Mouse (Mus musculus): ENCODE data around the gene Olfr155.

The Olfr155 gene
- long read RNA-seq, experiment 1 = 0 reads
- long read RNA-seq, experiment 2 = 0 reads

DNA sequence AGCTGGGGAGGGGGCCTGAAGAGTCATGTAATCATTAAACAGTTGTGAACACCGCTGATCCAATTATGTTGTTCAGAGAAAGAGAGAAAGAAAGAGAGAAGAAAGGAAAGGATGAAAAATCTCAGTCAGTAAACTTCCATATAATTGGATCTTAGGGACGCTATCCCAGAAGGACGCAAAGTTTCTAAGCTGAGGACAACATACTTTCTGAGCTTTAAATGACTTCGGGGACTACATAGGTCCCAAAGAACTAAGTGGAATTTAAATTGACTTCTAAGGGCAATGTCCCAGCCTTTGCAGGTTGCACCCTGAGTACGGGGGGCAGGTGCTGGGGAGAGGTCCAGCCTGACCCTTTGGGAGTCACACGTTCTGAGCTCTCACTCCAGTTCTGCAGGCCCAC lies at the start of gene Olfr155:
Gene Olfr155 (plus strand): TSS at position 301 of the 400 bp plus-strand sequence.
- intact Hi-C loops (cut with DNase I) = no loop called here

DNA sequence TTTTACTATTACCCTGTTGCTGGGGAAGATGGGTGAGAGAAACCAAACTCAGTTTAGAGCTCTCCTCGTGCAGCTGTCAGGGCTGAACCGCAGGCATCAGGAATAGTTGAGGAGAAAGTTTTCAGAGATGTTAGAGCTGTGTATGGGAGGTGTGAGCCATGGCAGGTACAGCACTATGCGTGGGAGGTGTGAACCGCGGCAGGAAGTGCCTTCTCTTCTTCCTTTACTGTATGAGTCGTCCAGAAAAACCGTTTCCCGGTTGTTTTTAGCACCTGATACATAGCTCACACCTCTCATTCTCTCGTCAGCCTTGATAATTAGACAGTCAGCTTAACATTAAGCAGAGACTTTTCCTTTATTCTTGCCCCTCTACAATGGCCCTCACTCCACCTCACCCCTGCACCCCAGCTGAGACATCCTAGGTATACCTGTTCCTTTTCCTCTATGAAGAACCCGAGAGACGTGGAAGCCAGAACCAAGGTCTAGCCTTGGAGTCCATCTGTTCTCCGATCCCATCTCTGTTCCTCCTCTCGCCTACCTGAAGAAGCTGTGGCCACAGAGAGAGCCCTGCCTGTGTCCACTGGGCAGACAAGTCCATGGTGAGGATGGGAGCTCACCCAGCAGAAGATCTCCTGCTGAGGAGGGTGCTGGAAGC lies 28.3 kb upstream of the Olfr155 start:
- intact Hi-C loops (cut with DNase I) = no loop called here

DNA sequence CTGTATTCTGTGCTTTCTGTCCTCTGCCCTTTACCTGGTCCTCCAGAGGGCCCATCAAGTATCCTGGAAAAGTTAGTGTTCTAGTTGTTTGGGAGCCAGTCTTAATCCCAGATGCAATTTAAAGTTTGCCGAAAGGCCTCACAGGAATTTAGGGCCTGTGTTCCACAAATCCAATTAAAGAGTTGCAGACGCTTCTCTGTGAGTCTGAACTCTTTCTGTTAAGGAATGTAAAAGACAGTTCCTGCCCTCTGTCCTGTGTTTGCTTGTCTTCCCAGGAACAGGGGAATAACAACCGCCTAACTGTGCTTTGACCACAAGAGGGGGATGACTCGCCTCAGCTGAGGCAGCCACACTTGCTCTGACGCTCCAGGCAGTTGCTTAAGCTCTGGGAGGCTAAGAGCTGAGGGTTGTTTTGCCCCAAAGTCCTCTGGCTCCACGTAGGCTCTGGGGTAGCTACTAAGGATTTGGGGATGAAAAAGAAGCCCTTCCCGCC lies 27.5 kb upstream of the Olfr155 start, which contains the start of gene Olfr156:
Gene Olfr156 (minus strand): TSS at position 51 of the 493 bp plus-strand sequence.
- intact Hi-C loops (cut with DNase I) = no loop called here

GRCm38 (mm10) chr4:43828806-43829205 lies 22.6 kb upstream of the Olfr155 start:
- intact Hi-C loops (cut with DNase I) = no loop called here

DNA sequence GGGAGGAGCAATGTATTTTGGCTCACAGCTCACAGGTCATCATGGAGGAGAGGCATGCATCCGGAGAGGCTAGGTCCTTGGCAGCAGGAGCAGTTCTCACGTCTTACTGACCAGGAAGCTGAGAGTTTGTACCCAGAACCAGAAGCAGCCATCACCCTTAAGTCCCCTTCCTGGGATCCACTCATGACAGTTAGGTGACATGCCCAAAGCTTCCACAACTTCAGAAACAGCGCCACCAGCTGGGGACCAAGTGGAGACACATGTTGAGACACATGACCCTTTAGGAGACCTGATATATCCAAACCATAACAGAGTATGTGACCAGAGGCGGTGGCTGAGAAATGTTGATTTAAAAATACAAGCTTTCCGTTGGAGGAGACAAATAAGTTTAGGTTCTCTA lies 19.3 kb upstream of the Olfr155 start:
- intact Hi-C loops (cut with DNase I) = no loop called here

- intact Hi-C loops (cut with DNase I) = no loop called here
Observed at GRCm38 (mm10) chr4:43833752-43834151, 17.6 kb upstream of the Olfr155 start.

- intact Hi-C loops (cut with DNase I) = no loop called here
Observed at GRCm38 (mm10) chr4:43834749-43835148, 16.6 kb upstream of the Olfr155 start.

- intact Hi-C loops (cut with DNase I) = no loop called here
Observed at GRCm38 (mm10) chr4:43838326-43838725, 13.0 kb upstream of the Olfr155 start.

DNA sequence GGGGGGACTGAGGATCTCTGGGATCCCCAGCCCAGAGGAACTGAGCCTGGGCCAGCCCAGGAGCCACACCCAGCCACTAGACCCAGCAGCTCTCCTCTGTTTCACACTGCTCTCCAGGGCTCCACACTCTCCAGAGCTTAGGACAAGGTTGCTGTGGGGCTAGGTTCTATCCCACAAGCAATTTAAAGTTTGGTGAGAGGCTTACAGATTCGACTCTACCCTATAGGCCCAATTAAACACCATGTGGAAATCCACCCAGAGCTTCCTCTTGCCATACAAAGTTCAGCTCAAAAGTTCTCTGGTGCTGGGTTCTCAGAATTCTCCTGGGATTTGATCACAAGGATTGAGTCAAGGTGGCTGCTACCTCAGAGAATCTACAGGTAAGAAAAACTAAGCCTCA lies 11.3 kb upstream of the Olfr155 start, which contains the start of gene Olfr157:
Gene Olfr157 (minus strand): TSS at position 101 of the 400 bp plus-strand sequence.
- intact Hi-C loops (cut with DNase I) = no loop called here

GRCm38 (mm10) chr4:43854101-43854500 lies 2.7 kb downstream of the Olfr155 start:
- intact Hi-C loops (cut with DNase I) = no loop called here

DNA sequence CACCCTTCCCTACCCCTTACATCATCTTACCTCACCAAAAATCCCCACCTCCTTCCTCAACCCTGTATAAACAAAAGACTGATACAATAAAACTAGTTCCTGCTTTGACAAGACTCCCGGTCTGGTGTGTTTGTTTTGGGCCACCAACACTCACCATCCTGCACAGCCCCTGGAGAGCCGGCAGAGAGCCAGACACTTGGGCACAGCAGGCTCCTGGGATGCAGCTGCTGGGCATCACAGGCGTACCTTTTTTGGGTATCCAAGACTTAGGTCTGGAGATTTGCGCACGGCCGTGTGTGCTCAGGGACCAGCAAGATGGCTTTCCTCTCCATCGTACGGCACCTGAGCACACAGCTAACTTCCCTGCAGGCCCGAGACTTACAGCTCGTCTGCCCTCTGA lies 8.5 kb downstream of the Olfr155 start:
- intact Hi-C loops (cut with DNase I) = loop anchor here (5.0 kb wide), 1 partner anchor 98 kb away; no protein-coding TSS in a partner anchor

GRCm38 (mm10) chr4:43860744-43861519 lies 9.6 kb downstream of the Olfr155 start:
- intact Hi-C loops (cut with DNase I) = loop anchor here (5.0 kb wide), 1 partner anchor 99 kb away; no protein-coding TSS in a partner anchor

GRCm38 (mm10) chr4:43863298-43863697 lies 11.9 kb downstream of the Olfr155 start:
- intact Hi-C loops (cut with DNase I) = loop anchor here (5.0 kb wide), 1 partner anchor 101 kb away; no protein-coding TSS in a partner anchor

- intact Hi-C loops (cut with DNase I) = no loop called here
Observed at GRCm38 (mm10) chr4:43869821-43870220, 18.5 kb downstream of the Olfr155 start.

DNA sequence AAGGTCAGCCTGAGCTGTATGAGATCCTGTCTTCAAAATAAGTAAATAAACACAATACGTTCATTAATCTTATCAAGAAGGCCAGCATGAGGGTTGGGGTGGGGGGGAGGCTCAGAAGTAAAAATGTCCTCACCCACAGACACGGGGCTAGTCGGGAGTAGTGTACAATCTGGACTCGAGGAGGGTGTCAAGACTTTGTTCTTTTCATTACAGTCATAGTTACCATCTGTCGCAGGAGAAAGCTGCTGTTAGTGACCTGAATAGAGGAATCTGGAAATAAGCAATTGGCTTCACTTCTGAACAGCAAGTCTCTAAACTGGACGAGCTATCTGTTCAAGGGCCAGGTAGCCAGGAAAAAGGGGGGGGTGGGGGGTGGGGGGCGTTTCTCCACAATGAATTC lies 23.1 kb downstream of the Olfr155 start:
- intact Hi-C loops (cut with DNase I) = no loop called here

DNA sequence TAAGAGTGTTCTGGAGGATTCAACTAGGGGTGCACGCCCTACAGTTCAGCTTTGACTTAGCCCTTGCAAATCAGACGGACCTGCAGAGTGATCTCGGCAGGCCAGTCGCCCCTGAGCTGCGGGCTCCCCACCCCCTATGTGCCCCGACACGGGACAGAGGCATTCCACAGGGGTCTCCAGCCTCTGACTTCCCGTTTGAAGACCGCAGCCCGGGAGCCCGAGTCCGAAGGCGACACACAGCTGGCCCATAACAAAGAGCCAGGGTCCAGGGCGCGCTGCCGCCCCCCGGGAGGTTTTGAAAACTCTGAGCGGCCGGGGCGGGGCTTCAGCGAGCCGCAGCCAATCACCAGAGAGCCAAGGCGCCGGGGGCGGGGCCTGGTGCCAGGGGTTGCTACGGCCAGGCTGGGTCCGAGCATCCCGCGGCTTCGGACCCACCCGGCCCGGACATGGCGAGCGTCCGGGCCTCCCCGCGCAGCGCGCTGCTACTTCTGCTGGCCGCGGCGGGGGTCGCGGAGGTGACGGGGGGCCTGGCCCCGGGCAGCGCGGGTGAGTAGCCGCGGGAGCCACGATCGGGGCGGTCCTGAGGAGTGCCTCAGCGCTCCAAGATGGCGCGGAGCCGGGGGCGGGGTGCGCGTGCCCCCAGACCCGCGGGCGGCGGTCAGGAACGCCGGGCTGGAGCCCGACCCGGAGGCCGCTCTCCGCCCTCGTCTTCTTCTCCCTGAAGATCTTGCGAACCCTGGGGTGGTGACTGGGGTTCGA lies 24.0 kb downstream of the Olfr155 start, which contains the start of gene Reck:
Gene Reck (plus strand): TSS at position 371 of the 759 bp plus-strand sequence.
- intact Hi-C loops (cut with DNase I) = no loop called here

- intact Hi-C loops (cut with DNase I) = no loop called here
Observed at GRCm38 (mm10) chr4:43875919-43876411, 24.6 kb downstream of the Olfr155 start.

DNA sequence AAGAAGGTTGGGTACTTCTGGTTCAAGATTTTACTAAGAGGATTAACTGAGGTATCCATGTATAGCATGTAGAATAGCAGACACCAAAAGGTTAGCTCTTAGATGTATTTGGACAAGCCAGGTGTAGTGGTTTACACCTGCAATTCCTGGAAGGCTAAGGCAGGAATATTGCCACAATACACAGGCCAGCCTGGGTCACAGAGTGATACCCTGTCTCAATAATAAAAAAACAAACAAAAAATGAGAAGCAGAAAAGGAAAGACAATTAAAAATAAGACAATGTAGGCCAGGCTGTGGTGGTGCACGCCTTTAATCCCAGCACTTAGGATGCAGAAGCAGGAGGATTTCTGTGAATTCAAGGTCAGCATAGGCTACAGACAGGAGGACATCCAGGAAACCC lies 25.9 kb downstream of the Olfr155 start:
- intact Hi-C loops (cut with DNase I) = no loop called here

DNA sequence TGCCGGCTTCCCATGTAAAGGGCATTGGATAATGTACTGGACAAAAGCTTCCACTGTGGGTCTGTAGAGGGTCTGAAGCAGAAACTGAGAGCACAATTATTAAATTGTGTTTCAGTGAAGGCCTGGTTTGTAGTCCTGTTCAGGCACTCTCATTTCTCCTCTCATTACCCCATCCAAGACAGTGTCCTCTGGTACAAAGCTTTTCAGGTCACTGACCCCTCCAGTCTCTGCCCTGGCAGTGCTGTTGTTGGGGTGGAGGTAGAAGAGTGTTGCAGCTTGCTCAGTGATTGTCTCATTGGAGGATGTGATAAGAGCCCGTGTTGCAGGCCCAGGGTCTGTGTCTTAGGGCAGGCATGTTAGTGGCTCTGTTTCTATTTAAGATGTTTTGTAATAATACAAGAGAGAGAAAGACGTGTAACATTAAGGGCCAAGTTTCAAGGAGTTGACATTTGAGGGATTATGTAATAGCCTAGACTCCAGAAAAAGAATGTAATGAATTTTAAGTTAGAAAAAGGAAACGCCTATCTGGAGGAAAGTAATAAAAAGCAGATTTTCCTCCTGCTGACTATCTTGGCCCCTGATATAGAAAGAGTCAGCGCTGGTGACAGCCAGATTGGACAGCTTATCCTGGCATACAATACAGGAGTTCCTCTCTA lies 26.9 kb downstream of the Olfr155 start:
- intact Hi-C loops (cut with DNase I) = no loop called here

DNA sequence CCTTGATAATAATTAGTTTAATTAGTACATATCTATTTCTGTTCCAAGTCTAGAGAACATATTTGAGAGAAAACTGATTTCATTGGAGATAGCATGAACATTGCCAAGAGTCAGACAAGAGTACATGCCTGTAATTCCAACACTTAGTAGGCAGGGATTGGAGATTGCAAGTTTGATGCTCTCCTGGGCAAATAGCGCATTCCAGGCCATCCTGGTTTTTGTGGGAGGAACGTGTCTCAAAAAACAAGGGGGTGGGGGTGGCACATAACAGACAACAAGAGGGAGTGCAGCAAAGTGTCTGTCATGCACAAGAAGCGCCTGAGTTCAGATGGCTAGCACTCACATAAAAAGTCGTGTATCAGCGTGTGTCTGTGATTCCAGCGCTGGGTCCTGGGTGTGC lies 28.2 kb downstream of the Olfr155 start:
- intact Hi-C loops (cut with DNase I) = no loop called here

DNA sequence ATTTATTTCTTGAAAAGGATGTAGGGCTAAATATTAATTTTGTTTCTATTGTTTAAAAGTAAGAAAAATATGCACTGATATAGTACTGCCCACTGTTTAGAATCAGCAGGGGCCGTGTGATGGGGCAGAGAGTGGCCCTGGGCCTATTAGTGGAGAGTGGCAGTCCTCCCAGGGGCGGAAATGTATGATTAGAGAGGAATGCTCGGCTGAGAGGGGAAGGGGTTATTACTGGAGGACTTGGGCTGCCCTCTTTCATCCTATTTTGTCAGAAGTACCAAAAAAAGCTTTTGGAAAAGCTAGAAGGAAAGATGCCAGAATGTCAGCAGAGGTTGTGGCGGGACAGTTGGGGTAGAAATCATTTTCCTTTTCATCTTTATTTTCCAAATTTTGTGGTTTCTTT lies 32.8 kb downstream of the Olfr155 start:
- intact Hi-C loops (cut with DNase I) = no loop called here

Measured in adrenal gland (tissue).